Mouse (Mus musculus) liver, adult 2 months (tissue): ENCODE results near the gene Arhgap31.

ENCODE experiments used
- CTCF ChIP-seq: fragments of 200-500 bp; IDR thresholded peaks from 2 replicates; pipeline ENCODE4 v1.5.1; 2011; ENCODE audit warnings: low read depth, low read length, control low read depth
- POLR2A ChIP-seq: fragments of 200-500 bp; IDR thresholded peaks from 2 replicates; pipeline ENCODE4 v1.6.1; 2011; ENCODE audit warnings: low read length, control low read depth; ENCODE audit not compliant: insufficient read depth; ENCODE audit errors: extremely low read depth

- TF ChIP-seq CTCF: no peak
- TF ChIP-seq POLR2A: no peak
These were observed 154.8 kb downstream of the Arhgap31 start, which contains the start of gene Tmem39a for GRCm38 (mm10) chr16:38558221-38558748.
